17 mouse cellular contexts compared by ENCODE assay signal in the genomic region with DNA sequence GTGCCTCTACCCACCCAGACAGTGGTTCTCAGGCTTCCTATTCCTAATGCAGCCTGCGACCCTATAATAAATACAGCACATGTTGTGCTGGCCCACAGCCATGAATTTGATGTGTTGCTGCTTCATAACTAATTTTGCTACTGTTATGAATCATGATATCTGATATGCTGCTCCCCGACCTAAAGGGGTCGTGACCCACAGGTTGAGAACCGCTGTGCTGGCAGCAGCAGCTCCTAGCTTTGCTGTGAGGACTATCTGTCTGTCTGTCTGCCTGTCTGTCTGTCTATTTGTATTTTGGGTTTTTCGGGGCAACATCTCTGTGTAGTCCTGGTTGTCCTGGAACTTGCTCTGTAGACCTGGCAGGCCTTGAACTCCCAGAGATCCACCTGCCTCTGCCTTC. TPM values are rescaled to one million over a fixed set of nuclear protein-coding genes. Genes with fewer than 3 reads are reported as not detected.
DNase-seq lines count a peak whose midpoint lies in the region; ATAC-seq and TF ChIP-seq lines count a peak whose summit lies in the region.
"Had no signal": no experiment of that assay in that cellular context is flagged by ENCODE, and none has a peak within 500 bp of the region (broad histone marks: within the 10 kb centered on the region; RNA-seq: fewer than 3 reads in every experiment).

No protein-coding gene starts in this region.

- no peaks in the 10 kb centered on the region for H3K9me3 ChIP-seq in megakaryocyte, embryonic 14.5 days
- H3K9me3 ChIP-seq in MEL (replicated peaks; ENCODE audit: insufficient read depth, low read length), result no peaks in the 10 kb centered on the region
- no peaks in the 10 kb centered on the region for H3K9me3 ChIP-seq in liver, postnatal 0 days (ENCODE audit: low read length)
- H3K9me3 ChIP-seq: embryonic facial prominence, embryonic 10.5 days; forebrain, embryonic 15.5 days; midbrain, embryonic 13.5 days; neural tube, embryonic 15.5 days had no signal

- H3K27me3 ChIP-seq in megakaryocyte, embryonic 14.5 days (replicated peaks), result no peaks in the 10 kb centered on the region
- no peaks in the 10 kb centered on the region for H3K27me3 ChIP-seq in MEL (ENCODE audit: control insufficient read depth in 1 of 2, insufficient read depth in 2 of 2, low read length in 2 of 2)
- peaks cover 4% of the 10 kb centered on the region; the same call in 1 of the 2 replicates for H3K27me3 ChIP-seq in liver, postnatal 0 days (ENCODE audit: insufficient read depth, low read length)

- H3K4me3 ChIP-seq in megakaryocyte, embryonic 14.5 days (replicated peaks), result peak overlapping the region; percentile 89
- H3K4me3 ChIP-seq in MEL (ENCODE audit: control insufficient read depth in 1 of 2, insufficient read depth in 1 of 2, low read depth in 2 of 2, low read length in 2 of 2), result no peak overlapping the region
- no peak overlapping the region for H3K4me3 ChIP-seq in liver, postnatal 0 days (ENCODE audit: low read depth, low read length)
- H3K4me3 ChIP-seq: embryonic facial prominence, embryonic 10.5 days; forebrain, embryonic 15.5 days; midbrain, embryonic 13.5 days; neural tube, embryonic 15.5 days had no signal

- TF ChIP-seq EP300 in MEL (IDR thresholded peaks at IDR 0.05; ENCODE audit: low read depth in 1 of 2, low read length in 2 of 2), result no peak
- TF ChIP-seq EP300 in liver, postnatal 0 days (IDR thresholded peaks at IDR 0.05; ENCODE audit: low read depth), result no peak

- H3K4me2 ChIP-seq in liver, postnatal 0 days (ENCODE audit: low read depth, low read length), result peak overlapping the region; percentile 16; the same call in 1 of the 2 replicates
- H3K4me2 ChIP-seq: forebrain, embryonic 15.5 days; midbrain, embryonic 13.5 days; neural tube, embryonic 15.5 days had no signal

- H3K9ac ChIP-seq in MEL (ENCODE audit: control insufficient read depth, low read depth, low read length, poor library complexity, severe bottlenecking), result peak overlapping the region; percentile 51
- H3K9ac ChIP-seq in liver, postnatal 0 days (replicated peaks), result no peak overlapping the region; the same call in 1 of the 2 replicates
- H3K9ac ChIP-seq: forebrain, embryonic 15.5 days; midbrain, embryonic 13.5 days; neural tube, embryonic 15.5 days had no signal

- peak; percentile 77 for DNase-seq in CD4-positive, CD25-positive, alpha-beta regulatory T cell, adult 2 months (ENCODE audit: low read depth, low spot score)
- DNase-seq in MEL (ENCODE audit: low read depth, low spot score), result peak; percentile 47
- no peak for DNase-seq in liver, postnatal 0 days
- no peak for DNase-seq in lung, postnatal 25 days (ENCODE audit: low spot score)
- DNase-seq in adrenal gland, adult 2 months, result no peak
- DNase-seq: cerebellum, adult 2 months; kidney, adult 9 months; kidney, postnatal 36 days; lung, postnatal 14 days; retina, postnatal 1 day; right cerebral cortex, postnatal 4 days had no signal

- H3K36me3 ChIP-seq in megakaryocyte, embryonic 14.5 days (replicated peaks; ENCODE audit: low read length), result peaks cover 99% of the 10 kb centered on the region
- H3K36me3 ChIP-seq in MEL (ENCODE audit: control insufficient read depth in 1 of 2, insufficient read depth in 2 of 2, low read length in 2 of 2), result peaks cover 2 to 23% of the 10 kb centered on the region in 2 experiments; a peak in 3 of 4 replicates
- peaks cover 54% of the 10 kb centered on the region for H3K36me3 ChIP-seq in liver, postnatal 0 days (replicated peaks; ENCODE audit: insufficient read depth, low read length)
- H3K36me3 ChIP-seq: forebrain, embryonic 15.5 days; midbrain, embryonic 13.5 days; neural tube, embryonic 15.5 days had no signal

- no peak for TF ChIP-seq CTCF in MEL (IDR thresholded peaks at IDR 0.05 in 2 of 3, conservative IDR thresholded peaks at IDR 0.05 in 1 of 3; ENCODE audit: control insufficient read depth in 1 of 3, insufficient read depth in 1 of 3, low read depth in 2 of 3, low read length in 3 of 3, poor library complexity in 1 of 3, severe bottlenecking in 1 of 3)
- no peak for TF ChIP-seq CTCF in liver, postnatal 0 days (IDR thresholded peaks at IDR 0.05; ENCODE audit: low read depth)

- H3K27ac ChIP-seq in MEL (ENCODE audit: control insufficient read depth, low read depth, low read length), result peak overlapping the region; percentile 74
- peak overlapping the region; percentile 59 for H3K27ac ChIP-seq in liver, postnatal 0 days (ENCODE audit: low read depth)
- H3K27ac ChIP-seq: forebrain, embryonic 15.5 days; midbrain, embryonic 13.5 days; neural tube, embryonic 15.5 days had no signal

- WGBS in liver, postnatal 0 days (ENCODE audit: insufficient replicate concordance), result 71% methylated on average over 5 of the region's 5 CpGs

- TF ChIP-seq POLR2A in MEL (IDR thresholded peaks at IDR 0.05; ENCODE audit: control insufficient read depth in 1 of 2, insufficient read depth in 1 of 2, low read depth in 1 of 2, low read length in 2 of 2, poor library complexity in 1 of 2), result no peak

- no peak for TF ChIP-seq RAD21 in MEL (IDR thresholded peaks at IDR 0.05; ENCODE audit: low read depth, low read length)

- H3K4me1 ChIP-seq in megakaryocyte, embryonic 14.5 days, result peaks cover 100% of the 10 kb centered on the region
- H3K4me1 ChIP-seq in MEL (ENCODE audit: control insufficient read depth in 1 of 2, insufficient read depth in 2 of 2, low read length in 2 of 2), result peaks cover 4 to 28% of the 10 kb centered on the region in 2 experiments; a peak in 3 of 4 replicates
- H3K4me1 ChIP-seq in liver, postnatal 0 days (ENCODE audit: insufficient read depth), result peaks cover 29% of the 10 kb centered on the region
- H3K4me1 ChIP-seq: forebrain, embryonic 15.5 days; neural tube, embryonic 15.5 days had no signal

- H3K79me2 ChIP-seq in MEL (ENCODE audit: control insufficient read depth, insufficient read depth, low read length, poor library complexity), result no peaks in the 10 kb centered on the region

- ATAC-seq in megakaryocyte, adult 5-6 weeks (ENCODE audit: poor library complexity, severe bottlenecking), result no peak
- no peak for ATAC-seq in liver, postnatal 0 days
- ATAC-seq: forebrain, embryonic 15.5 days; midbrain, embryonic 13.5 days had no signal

TF ChIP-seq in MEL, 35 proteins besides CTCF, POLR2A, EP300 and RAD21 (continues in another document):
- no peak for TF ChIP-seq USF1 (IDR thresholded peaks at IDR 0.05; ENCODE audit: low read depth, low read length)

RNA-seq across cellular contexts. Expression of gene Arhgap45, which starts 7.3 kb away (rescaled TPM):
- polyA plus RNA-seq in megakaryocyte, embryonic 14.5 days (2012; ENCODE audit: insufficient read depth, low replicate concordance), result 375 and 477 TPM in 2 replicates
- 135 and 140 TPM in 2 replicates for total RNA-seq in megakaryocyte, adult 5-6 weeks (2015)
- 235 and 237 TPM in 2 replicates for total RNA-seq in megakaryocyte, adult 5-6 weeks (2017)
- 25.2 and 26.2 TPM in 2 replicates for total RNA-seq in MEL (2012; rRNA removed)
- polyA plus RNA-seq in MEL (2012; ENCODE audit: insufficient read depth in 1 of 2, insufficient read length in 2 of 2, low read depth in 1 of 2, low replicate concordance in 2 of 2, missing spikeins in 1 of 2), result 10 to 100 TPM in 1 of 2 experiments, not detected in 1; 53.6 TPM
- polyA plus RNA-seq in liver, postnatal 0 days (2015; fragmentation: Nextera tagmentation; extraction: Ambion mirVana), result 12.1 and 14.2 TPM in 2 replicates
- 1 to 10 TPM; 3.9 to 6.7 TPM for total RNA-seq in adrenal gland, adult 2 months (2021)
- polyA plus RNA-seq in adrenal gland, adult 2 months (2012; rRNA removed), result 11.0 and 14.6 TPM in 2 replicates

RNA-seq across cellular contexts. Expression of gene Polr2e, which starts 15.8 kb away (rescaled TPM):
- polyA plus RNA-seq in megakaryocyte, embryonic 14.5 days (2012; ENCODE audit: insufficient read depth, low replicate concordance), result 147 and 260 TPM in 2 replicates
- total RNA-seq in megakaryocyte, adult 5-6 weeks (2015), result 70.2 and 70.7 TPM in 2 replicates
- 58.4 and 69.2 TPM in 2 replicates for total RNA-seq in megakaryocyte, adult 5-6 weeks (2017)
- 156 and 169 TPM in 2 replicates for total RNA-seq in MEL (2012; rRNA removed)
- polyA plus RNA-seq in MEL (2012; ENCODE audit: insufficient read depth in 1 of 2, insufficient read length in 2 of 2, low read depth in 1 of 2, low replicate concordance in 2 of 2, missing spikeins in 1 of 2), result 100 to 1,000 TPM; 258 to 279 TPM
- 57.0 and 58.3 TPM in 2 replicates for polyA plus RNA-seq in liver, postnatal 0 days (2015; fragmentation: Nextera tagmentation; extraction: Ambion mirVana)
- 100 to 1,000 TPM in 1 of 2 experiments, 10 to 100 TPM in 1; 97.3 to 106 TPM for total RNA-seq in adrenal gland, adult 2 months (2021)
- 111 and 122 TPM in 2 replicates for polyA plus RNA-seq in adrenal gland, adult 2 months (2012; rRNA removed)

RNA-seq across cellular contexts. Expression of gene Gpx4, which starts 23.2 kb away (rescaled TPM):
- 3,942 and 9,172 TPM in 2 replicates for polyA plus RNA-seq in megakaryocyte, embryonic 14.5 days (2012; ENCODE audit: insufficient read depth, low replicate concordance)
- 259 and 303 TPM in 2 replicates for total RNA-seq in megakaryocyte, adult 5-6 weeks (2015)
- 375 and 378 TPM in 2 replicates for total RNA-seq in megakaryocyte, adult 5-6 weeks (2017)
- total RNA-seq in MEL (2012; rRNA removed), result 422 and 508 TPM in 2 replicates
- polyA plus RNA-seq in MEL (2012; ENCODE audit: insufficient read depth in 1 of 2, insufficient read length in 2 of 2, low read depth in 1 of 2, low replicate concordance in 2 of 2, missing spikeins in 1 of 2), result 100 to 1,000 TPM in 1 of 2 experiments, not detected in 1; 536 TPM
- polyA plus RNA-seq in liver, postnatal 0 days (2015; fragmentation: Nextera tagmentation; extraction: Ambion mirVana), result 537 and 560 TPM in 2 replicates
- total RNA-seq in adrenal gland, adult 2 months (2021), result 1,000 to 10,000 TPM; 1,287 to 1,377 TPM
- 1,827 and 2,443 TPM in 2 replicates for polyA plus RNA-seq in adrenal gland, adult 2 months (2012; rRNA removed)

RNA-seq across cellular contexts. Expression of gene Abca7, which starts 27.5 kb away (rescaled TPM):
- polyA plus RNA-seq in megakaryocyte, embryonic 14.5 days (2012; ENCODE audit: insufficient read depth, low replicate concordance), result 47.4 and 62.2 TPM in 2 replicates
- total RNA-seq in megakaryocyte, adult 5-6 weeks (2015), result 32.6 and 34.7 TPM in 2 replicates
- total RNA-seq in megakaryocyte, adult 5-6 weeks (2017), result 33.6 and 37.4 TPM in 2 replicates
- 7.4 and 7.7 TPM in 2 replicates for total RNA-seq in MEL (2012; rRNA removed)
- 10 to 100 TPM in 1 of 2 experiments, not detected in 1; 16.8 TPM for polyA plus RNA-seq in MEL (2012; ENCODE audit: insufficient read depth in 1 of 2, insufficient read length in 2 of 2, low read depth in 1 of 2, low replicate concordance in 2 of 2, missing spikeins in 1 of 2)
- polyA plus RNA-seq in liver, postnatal 0 days (2015; fragmentation: Nextera tagmentation; extraction: Ambion mirVana), result 2.5 and 3.1 TPM in 2 replicates
- 10 to 100 TPM; 18.4 to 22.9 TPM for total RNA-seq in adrenal gland, adult 2 months (2021)
- polyA plus RNA-seq in adrenal gland, adult 2 months (2012; rRNA removed), result 28.6 TPM in 2 replicates

RNA-seq across cellular contexts. Expression of gene Cnn2, which starts 35.4 kb away (rescaled TPM):
- 1,011 and 1,303 TPM in 2 replicates for polyA plus RNA-seq in megakaryocyte, embryonic 14.5 days (2012; ENCODE audit: insufficient read depth, low replicate concordance)
- total RNA-seq in megakaryocyte, adult 5-6 weeks (2015), result 174 and 175 TPM in 2 replicates
- total RNA-seq in megakaryocyte, adult 5-6 weeks (2017), result 286 and 299 TPM in 2 replicates
- total RNA-seq in MEL (2012; rRNA removed), result 8.7 and 9.1 TPM in 2 replicates
- 10 to 100 TPM in 1 of 2 experiments, not detected in 1; 25.3 TPM for polyA plus RNA-seq in MEL (2012; ENCODE audit: insufficient read depth in 1 of 2, insufficient read length in 2 of 2, low read depth in 1 of 2, low replicate concordance in 2 of 2, missing spikeins in 1 of 2)
- polyA plus RNA-seq in liver, postnatal 0 days (2015; fragmentation: Nextera tagmentation; extraction: Ambion mirVana), result 40.7 and 42.8 TPM in 2 replicates
- total RNA-seq in adrenal gland, adult 2 months (2021), result 10 to 100 TPM; 29.5 to 50.1 TPM
- 53.0 and 58.8 TPM in 2 replicates for polyA plus RNA-seq in adrenal gland, adult 2 months (2012; rRNA removed)

Comparison
In these comparisons a context has a peak if more than half of its experiments do, and no peak if none do; other contexts are left out.
1. DNase-seq: peak in CD4-positive, CD25-positive, alpha-beta regulatory T cell, adult 2 months (single experiment) and MEL (single experiment); none in liver, postnatal 0 days (single experiment), lung, postnatal 25 days (single experiment) and adrenal gland, adult 2 months (single experiment).